Mouse (Mus musculus) stomach, embryonic 16.5 days (tissue): ENCODE results near the gene Vsx2. TPM values are rescaled to one million over a fixed set of nuclear protein-coding genes. Genes with fewer than 3 reads are reported as not detected.

Source experiments
- ATAC-seq: fragments of 200-750 bp; cut with Nextera tagmentation; 2 replicates; pipeline ENCODE4 v1.8.0; 2017; ENCODE audit warnings: moderate number of reproducible peaks, moderate TSS enrichment; ENCODE audit not compliant: insufficient read depth, low FRiP score
- H3K27ac ChIP-seq: fragments of 300-500 bp; sonication (generic); 2 replicates; pipeline ENCODE4 v1.5.1; 2014; ENCODE audit warnings: low read length
- H3K27me3 ChIP-seq: fragments of 300-500 bp; sonication (generic); 2 replicates; pipeline ENCODE4 v1.6.1; 2014; ENCODE audit warnings: low read length, control low read depth, mixed read lengths; ENCODE audit not compliant: control insufficient read depth, insufficient read depth
- H3K36me3 ChIP-seq: fragments of 300-500 bp; sonication (generic); 2 replicates; pipeline ENCODE4 v1.6.1; 2014; ENCODE audit warnings: low read length; ENCODE audit not compliant: control insufficient read depth, insufficient read depth
- H3K4me1 ChIP-seq: fragments of 300-500 bp; sonication (generic); 2 replicates; pipeline ENCODE4 v1.6.1; 2014; ENCODE audit warnings: low read length, control low read depth, mixed read lengths; ENCODE audit not compliant: control insufficient read depth, insufficient read depth
- H3K4me2 ChIP-seq: fragments of 300-500 bp; sonication (generic); 2 replicates; pipeline ENCODE4 v1.6.1; 2014; ENCODE audit warnings: low read depth, low read length, mixed read lengths
- H3K4me3 ChIP-seq: fragments of 300-500 bp; sonication (generic); replicated peaks from 2 replicates; pipeline ENCODE4 v1.5.1; 2014; ENCODE audit warnings: mild to moderate bottlenecking, low read length
- H3K9ac ChIP-seq: fragments of 300-500 bp; sonication (generic); 2 replicates; pipeline ENCODE4 v1.6.1; 2014; ENCODE audit warnings: low read length
- H3K9me3 ChIP-seq: fragments of 300-500 bp; sonication (generic); replicated peaks from 2 replicates; pipeline ENCODE4 v1.6.1; 2016; ENCODE audit warnings: low read length, control low read depth; ENCODE audit not compliant: control insufficient read depth
- WGBS: fragments of 180-500 bp; shearing (Covaris S2); extraction: QIAGEN DNeasy Blood & Tissue Kit; methylation state at CpG from one replicate; pipeline ENCODE4 v1.1.7; 2014; 5-methylcytosine and 5-hydroxymethylcytosine counted together
- polyA plus RNA-seq: library from polyadenylated mRNA; unstranded; fragments of >200 nt; fragmentation: Nextera tagmentation; extraction: Ambion mirVana; gene quantifications from 2 replicates; pipeline ENCODE4 v1.2.1, GENCODE M21; 2015

Gene Vsx2
- polyA plus RNA-seq, result not detected in 2 replicates

GRCm38 (mm10) chr12:84569336-84569970, at the start of gene Vsx2:
Vsx2 (plus strand) TSS chr12:84569762.
- Histone ChIP-seq H3K4me1 (0 out of 2 replicates have a peak, but pooled peaks cover 3% of the 10 kb centered on the region), H3K4me3 (no peak within 1 kb of the TSS), H3K9me3 (no peaks in the 10 kb centered on the region), H3K36me3 (no peaks in the 10 kb centered on the region), H3K27me3 (peaks cover 59% of the 10 kb centered on the region), H3K4me2 (no peak within 1 kb of the TSS), H3K9ac (no peak within 1 kb of the TSS), H3K27ac (no peak within 1 kb of the TSS)
- WGBS, result 2% methylated on average over 25 of the region's 25 CpGs
- ATAC-seq, result no peak

DNA sequence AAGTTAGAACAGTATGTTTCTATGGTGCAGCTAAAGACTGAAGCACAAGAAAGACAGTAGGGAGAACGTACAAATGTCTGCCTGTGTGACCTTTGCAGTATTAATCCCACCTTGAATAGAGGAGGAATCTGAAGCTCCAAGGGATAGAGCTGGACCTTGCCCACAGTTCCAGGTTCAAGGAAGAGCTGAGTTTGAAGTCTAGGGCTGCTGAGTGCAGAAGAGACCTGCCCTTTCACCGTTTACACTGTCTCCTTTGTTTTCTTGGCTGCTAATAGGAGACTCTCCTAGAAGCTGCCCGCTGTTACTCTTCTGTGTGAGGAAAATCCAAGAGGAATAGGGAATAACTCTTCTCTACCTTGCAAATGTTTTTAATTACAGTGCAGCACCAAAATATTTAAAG, 45.8 kb upstream of the Vsx2 start:
- no peaks in the 10 kb centered on the region for H3K36me3 ChIP-seq

DNA sequence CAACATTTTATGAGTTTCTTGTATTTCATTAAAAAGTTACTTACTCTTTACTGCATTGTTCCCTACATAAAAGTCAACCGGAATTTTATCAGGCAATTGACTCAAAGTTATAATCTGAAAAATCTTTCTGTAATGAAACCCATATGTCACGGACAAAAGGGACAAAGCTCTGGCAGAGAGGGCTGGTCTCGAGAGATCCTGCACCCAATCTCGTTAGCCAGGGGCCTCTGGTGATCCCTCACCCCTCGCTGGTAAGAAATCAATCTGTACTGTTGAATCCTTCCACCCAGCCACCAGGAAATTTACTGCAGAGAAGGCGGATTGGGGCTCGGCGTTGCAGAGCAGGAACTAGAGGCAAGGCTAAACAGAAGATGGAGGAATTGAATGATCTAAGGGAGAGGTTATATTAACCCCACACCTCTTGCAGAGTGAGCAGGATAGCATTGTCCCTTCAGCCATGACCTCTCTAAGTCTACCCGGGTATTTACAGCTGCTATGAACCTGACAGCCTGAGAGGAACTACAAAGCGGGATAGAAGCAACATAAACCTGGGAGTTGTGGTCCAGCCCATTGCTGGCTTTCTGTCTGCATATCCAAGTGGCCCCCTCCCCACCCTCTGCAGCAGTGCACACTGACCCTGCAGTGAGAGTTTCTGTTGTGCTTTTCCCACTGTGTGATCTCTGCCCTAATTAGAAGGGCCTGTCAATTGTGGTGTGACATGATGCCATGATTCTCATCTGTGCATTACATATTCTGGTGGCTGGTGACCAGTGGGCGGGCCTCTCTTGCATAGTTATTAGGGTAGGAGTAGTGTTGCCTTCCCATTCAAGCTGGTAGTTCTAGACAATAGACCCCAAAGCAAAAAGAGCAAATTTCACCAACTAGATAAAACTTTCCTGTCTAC, 45.2 kb upstream of the Vsx2 start:
- Histone ChIP-seq H3K9me3 (no peaks in the 10 kb centered on the region), H3K4me2 (no peak overlapping the region), H3K36me3 (no peaks in the 10 kb centered on the region), H3K27ac (no peak overlapping the region), H3K27me3 (no peaks in the 10 kb centered on the region), H3K4me3 (no peak overlapping the region), H3K4me1 (peaks cover 5% of the 10 kb centered on the region; the same call in 1 of the 2 replicates), H3K9ac (no peak overlapping the region)
- 58% methylated on average over 11 of the region's 11 CpGs for WGBS
- ATAC-seq, result no peak

More for the DNA sequence above, 45.8 kb upstream of the Vsx2 start:
- no peak overlapping the region for H3K9ac ChIP-seq
- no peaks in the 10 kb centered on the region for H3K9me3 ChIP-seq
- H3K4me1 ChIP-seq, result peaks cover 5% of the 10 kb centered on the region; the same call in 1 of the 2 replicates
- H3K27me3 ChIP-seq, result no peaks in the 10 kb centered on the region
- no peak overlapping the region for H3K27ac ChIP-seq
- ATAC-seq, result no peak
- H3K4me3 ChIP-seq, result no peak overlapping the region
- 67% methylated on average over 3 of the region's 3 CpGs for WGBS
- no peak overlapping the region for H3K4me2 ChIP-seq

DNA sequence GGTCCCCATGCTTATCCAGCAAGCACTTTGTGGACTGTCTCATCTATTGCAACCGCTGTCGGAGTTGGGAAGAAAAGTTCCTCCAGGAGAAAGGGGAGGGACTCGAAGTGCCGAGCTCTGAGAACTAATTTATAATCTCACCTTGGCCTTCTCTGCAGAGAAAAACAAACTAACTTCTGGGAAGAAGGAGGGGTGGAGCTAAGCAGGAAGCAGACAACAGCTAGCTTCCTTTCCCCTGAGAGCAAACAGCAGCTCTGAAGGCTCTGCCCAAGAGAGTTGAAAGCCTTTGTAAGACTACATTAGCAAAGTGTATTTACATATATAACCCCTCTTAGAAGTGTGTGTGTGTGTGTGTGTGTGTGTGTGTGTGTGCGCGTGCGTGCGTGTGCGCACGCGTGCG, 44.1 kb upstream of the Vsx2 start:
- Histone ChIP-seq H3K27ac (no peak overlapping the region), H3K9ac (no peak overlapping the region), H3K9me3 (no peaks in the 10 kb centered on the region), H3K4me1 (peaks cover 5% of the 10 kb centered on the region; the same call in 1 of the 2 replicates), H3K4me3 (no peak overlapping the region), H3K36me3 (no peaks in the 10 kb centered on the region), H3K4me2 (no peak overlapping the region), H3K27me3 (no peaks in the 10 kb centered on the region)
- peak; percentile 62; the same call in 1 of the 2 replicates for ATAC-seq
- 69% methylated on average over 12 of the region's 12 CpGs for WGBS

- Histone ChIP-seq H3K4me3 (no peak overlapping the region), H3K27ac (no peak overlapping the region), H3K4me2 (no peak overlapping the region), H3K4me1 (peaks cover 2% of the 10 kb centered on the region; the same call in 1 of the 2 replicates), H3K27me3 (no peaks in the 10 kb centered on the region), H3K9me3 (no peaks in the 10 kb centered on the region), H3K36me3 (no peaks in the 10 kb centered on the region), H3K9ac (no peak overlapping the region)
- 78% methylated on average over 5 of the region's 5 CpGs for WGBS
- no peak for ATAC-seq
Measured at GRCm38 (mm10) chr12:84530426-84530825, 39.1 kb upstream of the Vsx2 start.

GRCm38 (mm10) chr12:84531906-84532829, 37.4 kb upstream of the Vsx2 start:
- Histone ChIP-seq H3K36me3 (no peaks in the 10 kb centered on the region), H3K4me2 (no peak overlapping the region), H3K4me1 (no peaks in the 10 kb centered on the region), H3K9ac (no peak overlapping the region), H3K27ac (no peak overlapping the region), H3K4me3 (no peak overlapping the region), H3K9me3 (no peaks in the 10 kb centered on the region), H3K27me3 (no peaks in the 10 kb centered on the region)
- ATAC-seq, result no peak
- 81% methylated on average over 13 of the region's 13 CpGs for WGBS

GRCm38 (mm10) chr12:84532830-84533199, 36.7 kb upstream of the Vsx2 start:
- Histone ChIP-seq H3K36me3 (no peaks in the 10 kb centered on the region), H3K4me1 (no peaks in the 10 kb centered on the region), H3K27me3 (no peaks in the 10 kb centered on the region), H3K4me2 (no peak overlapping the region), H3K9me3 (no peaks in the 10 kb centered on the region), H3K9ac (no peak overlapping the region), H3K4me3 (no peak overlapping the region), H3K27ac (no peak overlapping the region)
- WGBS, result 84% methylated on average over 8 of the region's 8 CpGs
- ATAC-seq, result no peak

- Histone ChIP-seq H3K4me2 (no peak overlapping the region), H3K27ac (no peak overlapping the region), H3K4me1 (no peaks in the 10 kb centered on the region), H3K9ac (no peak overlapping the region), H3K9me3 (no peaks in the 10 kb centered on the region), H3K36me3 (no peaks in the 10 kb centered on the region), H3K4me3 (no peak overlapping the region), H3K27me3 (no peaks in the 10 kb centered on the region)
- no peak for ATAC-seq
- WGBS, result 81% methylated on average over 7 of the region's 7 CpGs
Measured at GRCm38 (mm10) chr12:84533706-84534486, 35.7 kb upstream of the Vsx2 start.
